Mouse (Mus musculus) heart, adult 8-10 months (tissue): ENCODE results near the gene Palm2. TPM values are rescaled to one million over a fixed set of nuclear protein-coding genes. Genes with fewer than 3 reads are reported as not detected.

Experiments
- DNase-seq: peaks from one replicate; pipeline ENCODE4 v3.0.0; 2022; ENCODE audit warnings: low spot score
- total RNA-seq, 4 experiments: library from RNA; stranded (reverse); gene quantifications; 2 replicates each; pipeline ENCODE4 v1.2.4; 2022

Gene Palm2
- total RNA-seq, 4 experiments from 2014 or later = 12.3 to 24.6 (median 13.4) TPM

GRCm38 (mm10) chr4:57755085-57755484 is 321.0 kb downstream of the Palm2 start:
- DNase-seq = no peak

- DNase-seq = no peak
These were observed 323.9 kb downstream of the Palm2 start for GRCm38 (mm10) chr4:57757997-57758396.

Other genes starting within 250 kb of the Palm2 start
- 10 to 100 TPM; 37.5 to 55.7 (median 44.6) TPM for gene Ptpn3, start 132.4 kb upstream of the Palm2 start, total RNA-seq
- 10 to 100 TPM; 29.2 to 44.2 (median 39.5) TPM for gene Pakap, start 133.9 kb downstream of the Palm2 start, total RNA-seq